9 mouse cellular contexts compared by ENCODE assay signal in genomic region chr12:16800959-16801315, GRCm38 (mm10). TPM values are rescaled to one million over a fixed set of nuclear protein-coding genes. Genes with fewer than 3 reads are reported as not detected.
A peak's percentile ranks its signal among the peaks of the same experiment; 100 is the strongest.
DNase-seq lines count a peak whose midpoint lies in the region; ATAC-seq and TF ChIP-seq lines count a peak whose summit lies in the region.
"Had no signal": no experiment of that assay in that cellular context is flagged by ENCODE, and none has a peak within 500 bp of the region (broad histone marks: within the 10 kb centered on the region; RNA-seq: fewer than 3 reads in every experiment).

No protein-coding gene starts in this region.

- H3K36me3 ChIP-seq in heart, embryonic 13.5 days, result no peaks in the 10 kb centered on the region
- no peaks in the 10 kb centered on the region for H3K36me3 ChIP-seq in hindbrain, embryonic 16.5 days (ENCODE audit: control insufficient read depth, insufficient read depth, low read length)
- no peaks in the 10 kb centered on the region for H3K36me3 ChIP-seq in midbrain, embryonic 14.5 days (ENCODE audit: control insufficient read depth, insufficient read depth, low read length)

- peaks cover 19% of the 10 kb centered on the region for H3K27me3 ChIP-seq in heart, embryonic 13.5 days (replicated peaks)
- no peaks in the 10 kb centered on the region for H3K27me3 ChIP-seq in hindbrain, embryonic 16.5 days (replicated peaks; ENCODE audit: control insufficient read depth, insufficient read depth, low read length)
- peaks cover 3% of the 10 kb centered on the region; the same call in 1 of the 2 replicates for H3K27me3 ChIP-seq in midbrain, embryonic 14.5 days (ENCODE audit: control insufficient read depth, insufficient read depth, low read length)
- no peaks in the 10 kb centered on the region; the same call in 1 of the 2 replicates for H3K27me3 ChIP-seq in cerebellum, adult 2 months (ENCODE audit: control insufficient read depth, insufficient read depth, low read length)

- WGBS in heart, embryonic 13.5 days, result 2% methylated on average over 12 of the region's 12 CpGs
- 1% methylated on average over 12 of the region's 12 CpGs for WGBS in hindbrain, embryonic 16.5 days
- WGBS in midbrain, embryonic 14.5 days, result 0% methylated on average over 12 of the region's 12 CpGs
- 3% methylated on average over 12 of the region's 12 CpGs for WGBS in cerebellum, adult 2 months

- peak overlapping the region; percentile 80 for H3K9ac ChIP-seq in heart, embryonic 13.5 days
- H3K9ac ChIP-seq in hindbrain, embryonic 16.5 days (ENCODE audit: low read depth, low read length), result peak overlapping the region; percentile 75
- H3K9ac ChIP-seq in midbrain, embryonic 14.5 days (replicated peaks; ENCODE audit: low read length), result peak overlapping the region; percentile 75

- DNase-seq in heart, adult 8-10 months (ENCODE audit: low spot score), result no peak
- no peak for DNase-seq in midbrain, embryonic 14.5 days
- no peak for DNase-seq in ovary, adult 18-20 months (ENCODE audit: low spot score)
- no peak for DNase-seq in cerebellum, adult 2 months
- no peak for DNase-seq in left cerebral cortex, adult 8-10 months (ENCODE audit: low spot score in 2 of 2)

- peak overlapping the region; percentile 65 for H3K4me3 ChIP-seq in heart, embryonic 13.5 days
- peak overlapping the region; percentile 48 for H3K4me3 ChIP-seq in brown adipose tissue, adult 24 weeks (ENCODE audit: insufficient read depth, low read depth, low read length)
- H3K4me3 ChIP-seq in hindbrain, embryonic 16.5 days (ENCODE audit: low read length), result peak overlapping the region; percentile 66
- H3K4me3 ChIP-seq in midbrain, embryonic 14.5 days (replicated peaks; ENCODE audit: low read depth, low read length), result peak overlapping the region; percentile 57
- no peak overlapping the region for H3K4me3 ChIP-seq in cerebellum, adult 2 months (replicated peaks; ENCODE audit: insufficient read depth, low read depth, low read length)

- H3K9me3 ChIP-seq in heart, embryonic 13.5 days, result no peaks in the 10 kb centered on the region
- H3K9me3 ChIP-seq in hindbrain, embryonic 16.5 days (ENCODE audit: control insufficient read depth, low read length), result no peaks in the 10 kb centered on the region
- H3K9me3 ChIP-seq in midbrain, embryonic 14.5 days (ENCODE audit: control insufficient read depth, low read length), result no peaks in the 10 kb centered on the region

- peak overlapping the region; percentile 96 for H3K4me2 ChIP-seq in heart, embryonic 13.5 days
- peak overlapping the region; percentile 99 for H3K4me2 ChIP-seq in hindbrain, embryonic 16.5 days (ENCODE audit: low read length)
- H3K4me2 ChIP-seq in midbrain, embryonic 14.5 days (ENCODE audit: low read length), result peak overlapping the region; percentile 95

- TF ChIP-seq CTCF in cerebellum, adult 2 months (IDR thresholded peaks at IDR 0.05; ENCODE audit: borderline replicate concordance, insufficient read depth, low read depth, low read length), result no peak

- no peak overlapping the region for H3K27ac ChIP-seq in heart, embryonic 13.5 days (replicated peaks)
- no peak overlapping the region for H3K27ac ChIP-seq in brown adipose tissue, adult 24 weeks (replicated peaks; ENCODE audit: low read depth, low read length)
- no peak overlapping the region for H3K27ac ChIP-seq in hindbrain, embryonic 16.5 days (ENCODE audit: low read depth, low read length)
- no peak overlapping the region for H3K27ac ChIP-seq in midbrain, embryonic 14.5 days (replicated peaks; ENCODE audit: low read depth, low read length)
- H3K27ac ChIP-seq in cerebellum, adult 2 months (ENCODE audit: insufficient read depth, low read length), result no peak overlapping the region

- no peak for TF ChIP-seq POLR2A in cerebellum, adult 2 months (IDR thresholded peaks at IDR 0.05; ENCODE audit: borderline replicate concordance, insufficient read depth, low read length)

- peaks cover 3% of the 10 kb centered on the region; the same call in 1 of the 2 replicates for H3K4me1 ChIP-seq in heart, embryonic 13.5 days
- no peaks in the 10 kb centered on the region for H3K4me1 ChIP-seq in brown adipose tissue, adult 24 weeks (ENCODE audit: control insufficient read depth, insufficient read depth, insufficient read length, low read length)
- H3K4me1 ChIP-seq in hindbrain, embryonic 16.5 days (ENCODE audit: control insufficient read depth, insufficient read depth, low read depth, low read length), result peaks cover 4% of the 10 kb centered on the region
- H3K4me1 ChIP-seq in midbrain, embryonic 14.5 days (ENCODE audit: control insufficient read depth, insufficient read depth, low read length), result 0 out of 2 replicates have a peak, but pooled peaks cover 8% of the 10 kb centered on the region
- H3K4me1 ChIP-seq in cerebellum, adult 2 months (ENCODE audit: control insufficient read depth, insufficient read depth, low read length), result peaks cover 4% of the 10 kb centered on the region; the same call in 1 of the 2 replicates

- ATAC-seq in heart, embryonic 13.5 days (ENCODE audit: extremely low read depth, insufficient number of reproducible peaks, low FRiP score, low TSS enrichment), result no peak
- ATAC-seq in hindbrain, embryonic 16.5 days, result peak; percentile 25
- ATAC-seq in midbrain, embryonic 14.5 days (ENCODE audit: low FRiP score, low TSS enrichment), result peak; percentile 46; the same call in 1 of the 2 replicates

RNA-seq across cellular contexts. Expression of gene Greb1, which starts 0.3 kb away (rescaled TPM):
- polyA plus RNA-seq in heart, embryonic 13.5 days (2015; fragmentation: Nextera tagmentation; extraction: Ambion mirVana), result 0.44 and 1.1 TPM in 2 replicates
- total RNA-seq in heart, adult 8-10 months (2022), result 1 to 10 TPM in 1 of 4 experiments, under 1 TPM in 3; 0.16 to 1.2 (median 0.64) TPM
- not detected in 2 replicates for polyA plus RNA-seq in brown adipose tissue, adult 24 weeks (2012; ENCODE audit: insufficient read depth, insufficient read length, missing spikeins)
- polyA plus RNA-seq in hindbrain, embryonic 16.5 days (2015; fragmentation: Nextera tagmentation; extraction: Ambion mirVana), result 0.51 and 0.70 TPM in 2 replicates
- 1.6 and 2.5 TPM in 2 replicates for polyA plus RNA-seq in midbrain, embryonic 14.5 days (2014; fragmentation: Nextera tagmentation; extraction: Ambion mirVana)
- polyA plus RNA-seq in cerebellum, adult 2 months (2012; rRNA removed), result 1.1 and 1.4 TPM in 2 replicates
- 1 to 10 TPM in 2 of 4 experiments, under 1 TPM in 2; 0.63 to 1.5 (median 1.2) TPM for total RNA-seq in left cerebral cortex, adult 8-10 months (2022)
- total RNA-seq: neutrophil, adult 5-6 weeks had no signal

RNA-seq across cellular contexts. Expression of gene E2f6, which starts 9.8 kb away (rescaled TPM):
- polyA plus RNA-seq in heart, embryonic 13.5 days (2015; fragmentation: Nextera tagmentation; extraction: Ambion mirVana), result 43.6 and 50.8 TPM in 2 replicates
- total RNA-seq in heart, adult 8-10 months (2022), result 10 to 100 TPM; 86.4 to 90.4 (median 88.2) TPM
- polyA plus RNA-seq in brown adipose tissue, adult 24 weeks (2012; ENCODE audit: insufficient read depth, insufficient read length, missing spikeins), result 30.8 and 34.9 TPM in 2 replicates
- polyA plus RNA-seq in hindbrain, embryonic 16.5 days (2015; fragmentation: Nextera tagmentation; extraction: Ambion mirVana), result 28.9 and 30.2 TPM in 2 replicates
- 33.4 and 36.9 TPM in 2 replicates for polyA plus RNA-seq in midbrain, embryonic 14.5 days (2014; fragmentation: Nextera tagmentation; extraction: Ambion mirVana)
- polyA plus RNA-seq in cerebellum, adult 2 months (2012; rRNA removed), result 54.6 and 62.2 TPM in 2 replicates
- 10 to 100 TPM; 32.1 to 36.6 (median 34.6) TPM for total RNA-seq in left cerebral cortex, adult 8-10 months (2022)
